Mouse (Mus musculus) CD4-positive, CD25-positive, alpha-beta regulatory T cell, adult 2 months (primary cell): ENCODE measurements around the gene Trim72.

ENCODE experiments used
- DNase-seq: peaks from one replicate; pipeline ENCODE4 v3.0.0-alpha.2; 2012; ENCODE audit warnings: low read depth, low spot score

The Trim72 gene

DNA sequence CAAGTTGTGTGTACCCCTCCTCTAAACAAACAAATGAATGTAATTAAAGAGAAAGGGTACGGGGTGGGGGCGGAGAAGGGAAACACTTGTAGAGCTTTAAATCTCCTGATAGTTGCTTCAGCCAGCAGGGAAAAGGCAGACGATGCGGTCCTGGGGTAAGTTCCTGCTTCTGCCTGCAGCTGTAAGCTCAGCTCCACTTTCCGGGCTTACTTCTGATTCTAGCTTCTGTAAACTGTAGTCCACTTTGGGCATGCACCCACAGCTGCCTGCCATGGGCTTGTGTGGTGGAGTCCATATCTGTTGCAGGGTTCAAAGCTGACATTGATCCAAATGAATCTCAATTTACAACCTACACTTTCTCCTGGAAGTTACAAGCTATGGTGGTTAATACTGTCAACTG is 49.3 kb downstream of the Trim72 start:
- no peak for DNase-seq

DNA sequence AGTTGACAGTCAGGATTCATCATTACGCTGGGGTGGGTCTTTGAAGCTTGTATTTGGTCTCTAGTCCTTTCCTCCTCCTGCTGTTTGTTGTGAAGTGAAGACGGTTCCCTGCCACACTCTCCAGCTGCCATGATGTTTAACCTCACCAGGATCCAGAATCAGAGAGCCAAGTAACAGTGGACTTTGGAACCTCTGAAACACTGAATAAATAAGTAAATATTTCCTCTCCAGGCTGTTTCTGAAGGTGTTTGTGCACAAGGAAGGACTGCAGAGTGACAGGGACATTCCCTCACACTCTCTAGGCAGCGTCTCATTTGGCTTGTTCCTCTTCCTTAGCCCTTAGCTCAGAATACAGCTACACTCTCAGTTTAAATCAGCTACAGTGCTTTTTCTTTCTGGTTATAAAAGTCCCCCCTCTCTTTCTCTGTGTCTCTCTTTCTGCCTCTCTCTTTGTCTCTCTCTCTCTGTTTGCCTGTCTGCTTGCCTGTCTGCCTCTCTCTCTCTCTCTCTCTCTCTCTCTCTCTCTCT is 53.2 kb downstream of the Trim72 start:
- DNase-seq: no peak

DNA sequence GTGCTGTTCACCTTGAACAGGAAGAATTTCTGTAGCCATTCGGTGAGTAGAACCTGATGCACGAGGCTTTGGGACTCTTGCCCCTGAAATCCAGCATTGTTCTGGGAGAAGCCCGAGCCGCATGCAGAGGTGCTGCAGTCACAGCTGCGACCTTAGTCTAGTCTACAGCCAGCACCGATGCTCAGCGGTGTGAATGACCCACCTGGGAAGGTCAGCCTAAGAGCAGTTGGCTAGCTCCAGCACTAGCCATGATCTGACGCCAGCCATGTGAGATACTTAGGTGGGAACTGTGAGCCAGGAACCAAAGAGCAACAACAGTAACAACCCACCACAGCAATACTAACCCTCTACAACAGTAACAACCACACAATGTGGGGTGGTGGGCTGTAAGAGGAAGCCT is 54.1 kb downstream of the Trim72 start:
- DNase-seq: no peak

DNA sequence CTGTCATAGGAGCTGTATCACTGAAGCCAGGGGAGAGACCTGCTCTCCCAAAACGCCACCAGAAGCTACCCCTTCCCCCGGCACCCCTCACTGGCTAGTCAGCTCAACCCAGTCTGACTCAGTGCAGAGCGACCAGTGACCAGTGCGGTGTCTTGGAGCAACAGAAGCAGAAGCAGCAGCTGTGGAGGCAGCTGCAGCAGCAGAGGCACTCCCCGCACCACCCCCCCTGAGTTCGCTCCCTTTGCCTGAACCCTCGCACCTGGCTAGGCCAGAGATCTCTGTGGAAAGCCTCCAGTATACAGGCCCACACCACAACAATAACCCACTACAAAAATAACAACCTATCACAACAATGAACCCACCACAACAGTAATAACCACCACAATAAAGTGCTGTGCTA is 54.8 kb downstream of the Trim72 start:
- no peak for DNase-seq

DNA sequence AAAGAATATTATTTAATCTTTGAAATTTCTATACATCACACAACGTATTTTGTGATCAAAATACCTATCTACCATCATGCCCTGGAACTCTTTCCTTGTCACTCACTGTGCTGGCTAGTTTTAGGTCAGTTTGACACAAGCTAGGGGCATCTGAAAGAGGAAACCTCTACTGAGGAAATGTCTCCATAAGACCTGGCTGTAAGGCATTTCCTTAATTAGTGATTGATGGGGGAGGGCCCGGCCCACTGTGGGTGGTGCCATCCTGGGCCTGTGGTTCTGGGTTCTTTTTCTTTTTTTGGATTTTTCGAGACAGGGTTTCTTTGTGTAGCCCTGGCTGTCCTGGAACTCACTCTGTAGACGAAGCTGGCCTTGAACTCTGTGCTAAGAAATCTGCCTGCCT is 55.3 kb downstream of the Trim72 start:
- no peak for DNase-seq
